Mouse (Mus musculus): Measurements from ENCODE around the gene Cdk5rap3. TPM values are rescaled to one million over a fixed set of nuclear protein-coding genes. Genes with fewer than 3 reads are reported as not detected.

Cdk5rap3 gene
- polyA plus RNA-seq, 1 experiment from 2014 or later = 69.1 TPM

DNA sequence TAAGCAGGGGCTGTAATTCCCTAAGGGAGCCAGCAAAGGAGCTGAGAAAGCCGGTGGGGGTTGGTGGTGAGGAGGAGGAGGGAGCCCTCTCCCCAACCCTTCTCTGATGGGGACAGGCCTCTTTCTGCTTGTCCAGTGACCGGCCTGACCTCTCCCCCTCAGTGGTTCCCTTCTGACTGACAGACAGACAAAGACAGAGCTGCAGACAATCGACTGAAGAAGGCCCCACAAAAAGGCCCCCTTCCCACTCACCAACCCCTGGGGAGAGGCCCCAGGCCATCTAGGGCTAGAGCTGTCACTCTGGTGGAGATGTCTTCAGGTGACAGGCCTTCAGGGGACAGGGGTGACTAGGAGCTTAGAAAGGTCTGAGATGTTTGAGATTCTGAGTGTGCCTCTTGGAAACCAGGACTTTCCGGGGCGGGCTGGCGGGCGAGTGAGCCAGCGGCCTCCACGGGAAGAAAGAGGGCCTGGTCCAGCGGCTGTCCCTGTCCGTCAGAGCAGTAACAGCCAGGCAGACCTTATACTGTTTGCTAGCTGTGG lies 42.6 kb downstream of the Cdk5rap3 start:
- no peak for ATAC-seq (ENCODE audit: low FRiP score, low TSS enrichment)
- Histone ChIP-seq H3K36me3 (ENCODE audit: control insufficient read depth, insufficient read depth, low read length) (no peaks in the 10 kb centered on the region), H3K9me3 (ENCODE audit: control insufficient read depth, low read length) (no peaks in the 10 kb centered on the region), H3K4me3 (ENCODE audit: low read length) (no peak overlapping the region), H3K9ac (ENCODE audit: low read depth, low read length) (no peak overlapping the region), H3K27me3 (ENCODE audit: control insufficient read depth, insufficient read depth, low read length) (peaks cover 6% of the 10 kb centered on the region; the same call in 1 of the 2 replicates), H3K4me2 (replicated peaks; ENCODE audit: low read depth, low read length) (no peak overlapping the region), H3K27ac (ENCODE audit: low read depth, low read length) (peak overlapping the region; percentile 11; the same call in 1 of the 2 replicates), H3K4me1 (ENCODE audit: control insufficient read depth, insufficient read depth, low read length) (peaks cover 20% of the 10 kb centered on the region)
- WGBS = 35% methylated on average over 11 of the region's 11 CpGs

DNA sequence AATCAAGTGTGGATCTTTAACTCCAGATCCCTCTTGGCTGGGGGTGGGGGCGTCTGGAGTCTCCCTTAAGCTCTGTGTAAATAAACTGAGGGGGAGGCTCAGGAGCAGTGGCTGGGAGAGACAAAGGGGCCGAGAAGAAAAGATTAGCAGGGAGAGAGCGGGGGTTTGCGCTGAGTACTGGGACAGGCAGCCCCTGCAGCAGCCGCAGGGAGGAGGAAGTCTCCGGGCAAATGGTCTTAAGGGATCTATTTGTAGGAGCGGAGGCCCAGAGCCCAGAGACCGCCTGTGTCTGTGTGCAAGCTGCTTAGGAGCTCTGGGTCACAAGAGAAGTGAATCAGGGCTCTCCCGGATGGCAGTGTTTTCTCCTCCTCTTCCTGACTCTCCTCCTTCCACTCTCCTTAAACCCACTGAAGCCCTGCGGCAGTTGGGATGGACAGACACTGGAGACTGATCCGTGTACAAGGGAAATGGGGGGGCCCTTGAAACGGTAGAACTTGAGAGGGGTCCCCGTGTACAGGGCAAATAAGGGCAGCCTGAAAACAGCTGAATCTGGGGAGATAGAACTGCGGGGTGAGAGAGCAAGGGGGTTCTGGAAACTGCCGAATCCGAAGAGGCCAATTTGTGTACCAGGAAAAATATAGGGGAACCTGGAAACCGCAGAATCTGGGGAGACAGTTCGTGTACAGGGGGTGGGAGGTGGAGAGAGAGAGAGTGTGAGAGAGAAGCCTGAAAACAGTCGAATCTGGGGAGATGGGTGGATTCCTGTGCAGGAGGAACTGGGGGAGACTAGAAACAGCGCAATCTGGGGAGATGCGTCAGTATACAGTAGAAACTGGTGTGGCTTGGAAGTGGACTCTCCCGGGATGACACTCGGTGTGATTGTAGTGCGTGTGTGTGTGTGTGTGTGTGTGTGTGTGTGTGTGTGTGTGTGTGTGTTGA lies 43.6 kb downstream of the Cdk5rap3 start:
- H3K27me3 ChIP-seq (ENCODE audit: control insufficient read depth, insufficient read depth, low read length) = peaks cover 6% of the 10 kb centered on the region; the same call in 1 of the 2 replicates
- H3K9me3 ChIP-seq (ENCODE audit: control insufficient read depth, low read length) = no peaks in the 10 kb centered on the region
- peak; percentile 21; the same call in 1 of the 2 replicates for ATAC-seq (ENCODE audit: low FRiP score, low TSS enrichment)
- no peak overlapping the region for H3K9ac ChIP-seq (ENCODE audit: low read depth, low read length)
- H3K36me3 ChIP-seq (ENCODE audit: control insufficient read depth, insufficient read depth, low read length) = no peaks in the 10 kb centered on the region
- H3K4me2 ChIP-seq (replicated peaks; ENCODE audit: low read depth, low read length) = no peak overlapping the region; the same call in 1 of the 2 replicates
- H3K4me3 ChIP-seq (ENCODE audit: low read length) = no peak overlapping the region
- H3K4me1 ChIP-seq (ENCODE audit: control insufficient read depth, insufficient read depth, low read length) = peaks cover 20% of the 10 kb centered on the region
- peak overlapping the region; percentile 43; the same call in 1 of the 2 replicates for H3K27ac ChIP-seq (ENCODE audit: low read depth, low read length)
- WGBS = 12% methylated on average over 24 of the region's 24 CpGs

DNA sequence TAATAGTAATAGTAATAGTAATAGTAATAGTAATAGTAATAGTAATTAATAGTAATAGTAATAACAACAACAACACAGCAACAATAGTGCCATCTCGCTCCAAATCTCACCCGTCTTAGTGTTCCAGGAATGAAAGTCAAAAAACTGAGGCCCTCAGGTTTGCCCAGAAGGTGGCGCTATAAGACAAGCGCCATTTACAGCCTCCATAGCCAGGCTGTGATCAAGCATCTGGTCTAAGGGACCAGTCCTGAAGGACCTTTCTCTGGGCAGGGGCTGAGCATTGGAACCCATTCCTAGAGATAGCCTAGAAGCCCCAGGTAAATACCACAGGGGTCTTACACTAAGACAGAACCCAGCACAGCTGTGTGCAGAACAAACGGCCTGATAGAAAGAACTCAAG lies 49.1 kb downstream of the Cdk5rap3 start:
- Histone ChIP-seq H3K27me3 (ENCODE audit: control insufficient read depth, insufficient read depth, low read length) (no peaks in the 10 kb centered on the region), H3K27ac (ENCODE audit: low read depth, low read length) (no peak overlapping the region), H3K4me1 (ENCODE audit: control insufficient read depth, insufficient read depth, low read length) (peaks cover 13% of the 10 kb centered on the region; the same call in 1 of the 2 replicates), H3K36me3 (ENCODE audit: control insufficient read depth, insufficient read depth, low read length) (no peaks in the 10 kb centered on the region), H3K4me3 (ENCODE audit: low read length) (no peak overlapping the region), H3K9ac (ENCODE audit: low read depth, low read length) (no peak overlapping the region), H3K4me2 (replicated peaks; ENCODE audit: low read depth, low read length) (no peak overlapping the region), H3K9me3 (ENCODE audit: control insufficient read depth, low read length) (no peaks in the 10 kb centered on the region)
- 16% methylated on average over 5 of the region's 5 CpGs for WGBS
- peak; percentile 46; the same call in 1 of the 2 replicates for ATAC-seq (ENCODE audit: low FRiP score, low TSS enrichment)

DNA sequence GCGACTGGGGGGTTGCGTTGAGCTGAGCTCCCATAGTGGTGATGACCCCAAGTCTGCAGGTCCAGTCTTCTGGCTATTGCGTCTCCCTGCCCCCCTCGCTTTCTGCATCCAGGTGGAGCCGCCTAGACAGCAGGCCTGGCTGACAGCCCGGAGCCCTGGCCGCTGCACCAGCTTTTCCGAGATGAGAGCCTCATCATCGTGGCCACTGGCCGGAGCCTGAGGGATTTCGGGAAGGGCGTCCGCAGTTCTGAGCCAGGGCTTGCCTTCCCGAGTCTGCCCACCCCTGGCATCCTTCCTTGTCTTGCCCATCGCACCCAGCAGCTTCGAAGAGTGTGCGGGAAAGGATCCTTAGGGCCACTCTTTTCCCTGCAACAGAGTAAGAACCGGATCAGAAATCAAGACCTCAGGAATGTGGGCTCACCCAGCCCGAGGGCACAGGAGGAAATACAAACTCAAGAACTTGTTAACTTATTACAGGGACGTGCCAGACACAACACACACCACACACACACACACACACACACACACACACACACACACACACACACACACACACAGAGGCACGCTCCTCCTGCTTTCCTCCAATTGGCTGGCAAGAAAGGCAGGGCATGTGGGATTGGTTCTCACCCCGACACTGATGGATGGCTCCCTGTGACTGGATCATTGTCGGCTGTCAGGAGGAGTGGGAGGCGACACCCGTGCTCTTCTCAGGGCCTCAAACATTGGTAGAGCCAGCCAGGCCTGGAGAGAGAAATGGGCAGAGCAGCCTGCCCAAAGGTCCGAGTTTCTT lies 52.9 kb downstream of the Cdk5rap3 start:
- H3K27ac ChIP-seq (ENCODE audit: low read depth, low read length) = peak overlapping the region; percentile 62; the same call in 1 of the 2 replicates
- no peak for ATAC-seq (ENCODE audit: low FRiP score, low TSS enrichment)
- H3K27me3 ChIP-seq (ENCODE audit: control insufficient read depth, insufficient read depth, low read length) = no peaks in the 10 kb centered on the region
- WGBS = 20% methylated on average over 26 of the region's 26 CpGs
- H3K9me3 ChIP-seq (ENCODE audit: control insufficient read depth, low read length) = no peaks in the 10 kb centered on the region
- peak overlapping the region; percentile 34 for H3K4me2 ChIP-seq (replicated peaks; ENCODE audit: low read depth, low read length)
- no peak overlapping the region; the same call in 1 of the 2 replicates for H3K9ac ChIP-seq (ENCODE audit: low read depth, low read length)
- no peaks in the 10 kb centered on the region for H3K36me3 ChIP-seq (ENCODE audit: control insufficient read depth, insufficient read depth, low read length)
- peak overlapping the region; percentile 3 for H3K4me3 ChIP-seq (ENCODE audit: low read length)
- H3K4me1 ChIP-seq (ENCODE audit: control insufficient read depth, insufficient read depth, low read length) = peaks cover 21% of the 10 kb centered on the region; the same call in 1 of the 2 replicates

DNA sequence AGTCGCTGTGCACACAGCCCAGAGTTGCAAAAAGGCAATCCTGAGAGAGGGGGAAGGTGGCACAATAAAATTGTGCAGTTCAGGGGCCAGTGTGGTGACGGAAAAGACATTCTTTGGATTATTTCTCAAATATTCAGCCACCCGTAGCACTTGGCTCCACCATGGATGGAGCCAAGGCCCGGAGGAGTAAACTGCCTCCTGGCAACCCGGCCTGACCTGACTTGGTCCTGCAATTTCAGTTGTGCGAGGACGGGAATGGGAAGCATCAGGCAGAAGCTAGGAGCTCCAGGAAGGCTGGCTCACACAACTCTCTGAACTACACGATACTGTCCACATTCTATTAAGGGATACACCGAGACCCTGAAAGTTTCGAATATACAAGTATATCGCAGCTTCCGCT lies 53.8 kb downstream of the Cdk5rap3 start:
- 44% methylated on average over 12 of the region's 12 CpGs for WGBS
- no peak for ATAC-seq (ENCODE audit: low FRiP score, low TSS enrichment)
- H3K4me1 ChIP-seq (ENCODE audit: control insufficient read depth, insufficient read depth, low read length) = peaks cover 21% of the 10 kb centered on the region; the same call in 1 of the 2 replicates
- H3K9me3 ChIP-seq (ENCODE audit: control insufficient read depth, low read length) = no peaks in the 10 kb centered on the region
- H3K9ac ChIP-seq (ENCODE audit: low read depth, low read length) = no peak overlapping the region
- peak overlapping the region; percentile 83 for H3K4me2 ChIP-seq (replicated peaks; ENCODE audit: low read depth, low read length)
- H3K4me3 ChIP-seq (ENCODE audit: low read length) = peak overlapping the region; percentile 49; the same call in 1 of the 2 replicates
- no peaks in the 10 kb centered on the region for H3K27me3 ChIP-seq (ENCODE audit: control insufficient read depth, insufficient read depth, low read length)
- H3K27ac ChIP-seq (ENCODE audit: low read depth, low read length) = peak overlapping the region; percentile 62; the same call in 1 of the 2 replicates
- H3K36me3 ChIP-seq (ENCODE audit: control insufficient read depth, insufficient read depth, low read length) = no peaks in the 10 kb centered on the region

DNA sequence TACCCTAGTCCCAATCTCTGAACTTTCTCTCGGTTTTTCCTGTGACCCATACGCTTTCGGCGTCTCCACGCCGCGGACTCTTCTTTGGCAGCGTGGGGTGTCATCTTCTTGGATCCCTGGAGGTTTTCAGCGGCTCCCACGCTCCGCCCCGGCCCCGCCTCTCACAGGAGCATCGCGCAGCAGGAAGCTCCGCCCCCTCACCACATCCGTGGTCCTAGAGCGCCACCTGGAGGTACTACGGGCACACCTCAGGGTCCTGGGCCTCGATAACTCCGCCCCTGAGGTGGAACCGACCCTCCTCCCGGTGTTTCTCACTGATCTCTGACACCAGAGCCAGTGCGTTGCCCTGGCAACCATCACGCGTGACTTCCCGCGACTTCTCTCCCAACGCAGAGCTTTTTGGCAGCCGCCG lies 54.4 kb downstream of the Cdk5rap3 start:
- H3K9ac ChIP-seq (ENCODE audit: low read depth, low read length) = peak overlapping the region; percentile 47
- H3K27ac ChIP-seq (ENCODE audit: low read depth, low read length) = peak overlapping the region; percentile 37; the same call in 1 of the 2 replicates
- H3K9me3 ChIP-seq (ENCODE audit: control insufficient read depth, low read length) = no peaks in the 10 kb centered on the region
- no peaks in the 10 kb centered on the region for H3K36me3 ChIP-seq (ENCODE audit: control insufficient read depth, insufficient read depth, low read length)
- H3K27me3 ChIP-seq (ENCODE audit: control insufficient read depth, insufficient read depth, low read length) = no peaks in the 10 kb centered on the region
- peak overlapping the region; percentile 83 for H3K4me2 ChIP-seq (replicated peaks; ENCODE audit: low read depth, low read length)
- H3K4me1 ChIP-seq (ENCODE audit: control insufficient read depth, insufficient read depth, low read length) = peaks cover 21% of the 10 kb centered on the region; the same call in 1 of the 2 replicates
- WGBS = under 1% methylated on average over 31 of the region's 31 CpGs
- peak; percentile 87 for ATAC-seq (ENCODE audit: low FRiP score, low TSS enrichment)
- H3K4me3 ChIP-seq (ENCODE audit: low read length) = peak overlapping the region; percentile 49

DNA sequence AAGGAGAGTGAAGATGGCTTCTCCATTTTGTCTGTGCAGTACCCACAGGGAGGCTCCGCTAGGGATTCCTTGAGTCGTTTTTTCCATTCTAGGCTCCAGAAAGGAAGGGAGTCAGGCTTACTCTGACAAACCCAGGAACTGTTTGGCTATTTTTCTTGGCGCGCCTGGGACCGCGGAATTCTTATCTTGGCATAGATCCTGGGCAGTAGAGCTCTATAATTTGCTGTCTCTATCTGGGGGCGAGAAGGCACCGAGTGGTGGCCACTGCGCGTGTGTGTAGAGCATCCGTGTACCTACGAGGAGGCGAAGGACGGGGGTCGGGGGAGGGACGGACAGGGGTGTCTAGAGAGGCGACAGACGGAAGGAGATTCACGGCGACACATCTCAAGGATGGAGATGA lies 54.9 kb downstream of the Cdk5rap3 start:
- peak overlapping the region; percentile 47 for H3K9ac ChIP-seq (ENCODE audit: low read depth, low read length)
- peak; percentile 43 for ATAC-seq (ENCODE audit: low FRiP score, low TSS enrichment)
- WGBS = 3% methylated on average over 20 of the region's 20 CpGs

DNA sequence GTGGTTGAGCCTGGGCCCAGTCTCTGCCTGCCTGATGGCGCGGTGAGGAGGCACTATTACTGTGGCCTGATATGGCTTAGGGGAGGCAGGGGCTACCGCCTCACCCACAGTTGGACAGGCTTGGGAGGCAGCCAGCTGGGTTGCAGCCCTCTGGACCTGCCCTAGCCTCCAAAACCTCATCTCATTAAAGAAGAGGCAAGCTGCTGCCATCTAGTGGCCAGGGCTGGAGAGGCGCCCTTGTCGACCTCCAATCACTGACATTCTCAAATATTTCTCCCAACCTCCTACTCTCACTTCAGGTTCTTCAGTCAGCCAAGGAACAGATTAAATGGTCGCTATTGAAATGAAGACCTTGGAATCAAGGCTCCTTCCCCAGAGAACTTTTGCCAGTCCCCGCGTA lies 55.7 kb downstream of the Cdk5rap3 start:
- Histone ChIP-seq H3K9ac (ENCODE audit: low read depth, low read length) (no peak overlapping the region), H3K36me3 (ENCODE audit: control insufficient read depth, insufficient read depth, low read length) (no peaks in the 10 kb centered on the region), H3K4me2 (replicated peaks; ENCODE audit: low read depth, low read length) (peak overlapping the region; percentile 83; the same call in 1 of the 2 replicates), H3K4me3 (ENCODE audit: low read length) (no peak overlapping the region), H3K4me1 (ENCODE audit: control insufficient read depth, insufficient read depth, low read length) (peaks cover 21% of the 10 kb centered on the region; the same call in 1 of the 2 replicates), H3K27ac (ENCODE audit: low read depth, low read length) (no peak overlapping the region), H3K27me3 (ENCODE audit: control insufficient read depth, insufficient read depth, low read length) (no peaks in the 10 kb centered on the region), H3K9me3 (ENCODE audit: control insufficient read depth, low read length) (no peaks in the 10 kb centered on the region)
- ATAC-seq (ENCODE audit: low FRiP score, low TSS enrichment) = peak; percentile 53
- WGBS = 12% methylated on average over 8 of the region's 8 CpGs

More for the DNA sequence above, 54.9 kb downstream of the Cdk5rap3 start:
- H3K27ac ChIP-seq (ENCODE audit: low read depth, low read length) = peak overlapping the region; percentile 37; the same call in 1 of the 2 replicates
- H3K4me3 ChIP-seq (ENCODE audit: low read length) = peak overlapping the region; percentile 49
- H3K4me1 ChIP-seq (ENCODE audit: control insufficient read depth, insufficient read depth, low read length) = peaks cover 21% of the 10 kb centered on the region; the same call in 1 of the 2 replicates
- H3K4me2 ChIP-seq (replicated peaks; ENCODE audit: low read depth, low read length) = peak overlapping the region; percentile 83
- H3K36me3 ChIP-seq (ENCODE audit: control insufficient read depth, insufficient read depth, low read length) = no peaks in the 10 kb centered on the region
- H3K27me3 ChIP-seq (ENCODE audit: control insufficient read depth, insufficient read depth, low read length) = no peaks in the 10 kb centered on the region
- H3K9me3 ChIP-seq (ENCODE audit: control insufficient read depth, low read length) = no peaks in the 10 kb centered on the region
